Mouse (Mus musculus) megakaryocyte, embryonic 14.5 days (primary cell): Measurements from ENCODE around the gene Cyb5r3.

Experiments used
- FLI1 ChIP-seq: IDR thresholded peaks from 2 replicates; pipeline ENCODE4 v1.6.1; 2012; ENCODE audit warnings: low read length, inconsistent platforms, mixed read lengths
- GATA1 ChIP-seq: IDR thresholded peaks from 3 replicates; pipeline ENCODE4 v1.6.1; 2012; ENCODE audit warnings: mixed read lengths, low read length, inconsistent platforms, borderline replicate concordance

DNA sequence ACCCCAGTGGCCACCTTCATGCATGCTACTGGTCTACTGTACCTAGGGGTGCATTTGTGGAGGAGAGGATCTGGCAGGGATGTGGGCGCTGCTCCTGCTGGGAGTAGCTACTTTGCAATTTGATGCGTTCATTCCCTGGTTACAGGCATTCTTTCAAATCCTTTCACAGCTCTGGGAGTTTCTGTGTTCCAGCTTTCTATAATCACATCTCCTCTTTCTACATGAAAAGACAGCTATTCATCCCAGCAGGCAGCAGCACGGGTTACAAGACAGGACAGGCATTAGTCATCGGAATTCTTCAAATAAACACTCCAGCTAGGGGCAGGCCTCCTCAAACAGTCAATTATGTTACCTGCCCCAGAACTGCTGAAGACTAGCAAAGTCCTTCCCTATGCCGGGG is 29.5 kb downstream of the Cyb5r3 start:
- TF ChIP-seq FLI1, result no peak
- no peak for TF ChIP-seq GATA1
